Mouse (Mus musculus): Measurements from ENCODE around the gene Abraxas2. TPM values are rescaled to one million over a fixed set of nuclear protein-coding genes. Genes with fewer than 3 reads are reported as not detected.

Gene Abraxas2
- polyA plus RNA-seq (2016; fragmentation: Nextera tagmentation; extraction: Ambion mirVana) = 26.6 and 27.8 TPM in 2 replicates

- Histone ChIP-seq H3K27ac (ENCODE audit: poor library complexity, severe bottlenecking) (peak within 1 kb of the TSS; percentile 87), H3K9me3 (replicated peaks) (no peaks in the 10 kb centered on the region), H3K36me3 (no peaks in the 10 kb centered on the region), H3K4me2 (peak within 1 kb of the TSS; percentile 85), H3K9ac (peak within 1 kb of the TSS; percentile 96), H3K4me3 (peak within 1 kb of the TSS; percentile 98), H3K27me3 (replicated peaks) (no peaks in the 10 kb centered on the region), H3K4me1 (replicated peaks) (peaks cover 8% of the 10 kb centered on the region)
- peak; percentile 94 for ATAC-seq (ENCODE audit: insufficient number of reproducible peaks, low FRiP score)
- WGBS = under 1% methylated on average over 53 of the region's 53 CpGs
Measured at GRCm38 (mm10) chr7:132859042-132859958, at the start of gene Abraxas2. Gene Abraxas2, plus strand, starts transcription at chr7:132859225.

- Histone ChIP-seq H3K9ac (no peak overlapping the region), H3K9me3 (replicated peaks) (no peaks in the 10 kb centered on the region), H3K36me3 (no peaks in the 10 kb centered on the region), H3K4me1 (replicated peaks) (peaks cover 72% of the 10 kb centered on the region), H3K4me2 (0 out of 2 replicates have a peak overlapping the region, but pooled peaks have one; percentile 57), H3K4me3 (no peak overlapping the region), H3K27me3 (replicated peaks) (no peaks in the 10 kb centered on the region), H3K27ac (ENCODE audit: poor library complexity, severe bottlenecking) (no peak overlapping the region)
- WGBS = 52% methylated on average over 6 of the region's 6 CpGs
- ATAC-seq (ENCODE audit: insufficient number of reproducible peaks, low FRiP score) = no peak
Measured at GRCm38 (mm10) chr7:132809721-132810120, 49.3 kb upstream of the Abraxas2 start.

- WGBS = 27% methylated on average over 6 of the region's 6 CpGs
- peak overlapping the region; percentile 60 for H3K9ac ChIP-seq
Measured at GRCm38 (mm10) chr7:132810368-132810767, 48.7 kb upstream of the Abraxas2 start.

GRCm38 (mm10) chr7:132810879-132811278 lies 48.1 kb upstream of the Abraxas2 start:
- WGBS = 82% methylated on average over 1 of the region's 1 CpGs
- H3K27me3 ChIP-seq (replicated peaks) = no peaks in the 10 kb centered on the region
- no peaks in the 10 kb centered on the region for H3K9me3 ChIP-seq (replicated peaks)
- H3K4me1 ChIP-seq (replicated peaks) = peaks cover 64% of the 10 kb centered on the region
- H3K4me2 ChIP-seq = 0 out of 2 replicates have a peak overlapping the region, but pooled peaks have one; percentile 78
- no peak overlapping the region for H3K4me3 ChIP-seq
- H3K9ac ChIP-seq = no peak overlapping the region
- H3K36me3 ChIP-seq = no peaks in the 10 kb centered on the region
- no peak overlapping the region for H3K27ac ChIP-seq (ENCODE audit: poor library complexity, severe bottlenecking)
- peak; percentile 16; the same call in 1 of the 2 replicates for ATAC-seq (ENCODE audit: insufficient number of reproducible peaks, low FRiP score)

More at GRCm38 (mm10) chr7:132810368-132810767, 48.7 kb upstream of the Abraxas2 start:
- H3K4me1 ChIP-seq (replicated peaks) = peaks cover 68% of the 10 kb centered on the region
- ATAC-seq (ENCODE audit: insufficient number of reproducible peaks, low FRiP score) = no peak
- no peak overlapping the region for H3K27ac ChIP-seq (ENCODE audit: poor library complexity, severe bottlenecking)
- H3K4me2 ChIP-seq = 0 out of 2 replicates have a peak overlapping the region, but pooled peaks have one; percentile 17
- H3K36me3 ChIP-seq = no peaks in the 10 kb centered on the region
- no peaks in the 10 kb centered on the region for H3K27me3 ChIP-seq (replicated peaks)
- no peak overlapping the region for H3K4me3 ChIP-seq
- no peaks in the 10 kb centered on the region for H3K9me3 ChIP-seq (replicated peaks)

GRCm38 (mm10) chr7:132811716-132812618 lies 47.1 kb upstream of the Abraxas2 start:
- Histone ChIP-seq H3K27me3 (replicated peaks) (no peaks in the 10 kb centered on the region), H3K36me3 (no peaks in the 10 kb centered on the region), H3K4me3 (peak overlapping the region; percentile 73), H3K4me1 (replicated peaks) (peaks cover 53% of the 10 kb centered on the region), H3K9me3 (replicated peaks) (no peaks in the 10 kb centered on the region), H3K4me2 (peak overlapping the region; percentile 78), H3K27ac (ENCODE audit: poor library complexity, severe bottlenecking) (peak overlapping the region; percentile 91), H3K9ac (peak overlapping the region; percentile 86)
- no peak for ATAC-seq (ENCODE audit: insufficient number of reproducible peaks, low FRiP score)
- WGBS = 11% methylated on average over 23 of the region's 23 CpGs

- under 1% methylated on average over 59 of the region's 59 CpGs for WGBS
Measured at GRCm38 (mm10) chr7:132812619-132813415, 46.2 kb upstream of the Abraxas2 start.

GRCm38 (mm10) chr7:132813416-132814088 lies 45.5 kb upstream of the Abraxas2 start, which contains the start of gene Fam53b:
Gene Fam53b, minus strand, starts transcription at chr7:132813886.
- H3K27me3 ChIP-seq (replicated peaks) = no peaks in the 10 kb centered on the region
- H3K4me2 ChIP-seq = peak within 1 kb of the TSS; percentile 78
- H3K9ac ChIP-seq = peak within 1 kb of the TSS; percentile 86
- ATAC-seq (ENCODE audit: insufficient number of reproducible peaks, low FRiP score) = peak; percentile 65
- H3K4me1 ChIP-seq (replicated peaks) = peaks cover 38% of the 10 kb centered on the region
- WGBS = under 1% methylated on average over 83 of the region's 85 CpGs
- H3K9me3 ChIP-seq (replicated peaks) = no peaks in the 10 kb centered on the region
- peak within 1 kb of the TSS; percentile 73 for H3K4me3 ChIP-seq
- peak within 1 kb of the TSS; percentile 91 for H3K27ac ChIP-seq (ENCODE audit: poor library complexity, severe bottlenecking)
- H3K36me3 ChIP-seq = no peaks in the 10 kb centered on the region

More at GRCm38 (mm10) chr7:132812619-132813415, 46.2 kb upstream of the Abraxas2 start:
- ATAC-seq (ENCODE audit: insufficient number of reproducible peaks, low FRiP score) = peak; percentile 59
- H3K4me3 ChIP-seq = peak overlapping the region; percentile 73
- H3K9me3 ChIP-seq (replicated peaks) = no peaks in the 10 kb centered on the region
- H3K9ac ChIP-seq = peak overlapping the region; percentile 86
- H3K4me2 ChIP-seq = peak overlapping the region; percentile 78
- peak overlapping the region; percentile 91 for H3K27ac ChIP-seq (ENCODE audit: poor library complexity, severe bottlenecking)
- H3K36me3 ChIP-seq = no peaks in the 10 kb centered on the region
- no peaks in the 10 kb centered on the region for H3K27me3 ChIP-seq (replicated peaks)
- H3K4me1 ChIP-seq (replicated peaks) = peaks cover 45% of the 10 kb centered on the region

- H3K9me3 ChIP-seq (replicated peaks) = no peaks in the 10 kb centered on the region
- ATAC-seq (ENCODE audit: insufficient number of reproducible peaks, low FRiP score) = no peak
- no peaks in the 10 kb centered on the region for H3K36me3 ChIP-seq
- H3K27me3 ChIP-seq (replicated peaks) = no peaks in the 10 kb centered on the region
- peak overlapping the region; percentile 78 for H3K4me2 ChIP-seq
- peaks cover 33% of the 10 kb centered on the region for H3K4me1 ChIP-seq (replicated peaks)
- peak overlapping the region; percentile 86 for H3K9ac ChIP-seq
- H3K27ac ChIP-seq (ENCODE audit: poor library complexity, severe bottlenecking) = peak overlapping the region; percentile 91
- WGBS = under 1% methylated on average over 7 of the region's 7 CpGs
- H3K4me3 ChIP-seq = peak overlapping the region; percentile 73
Measured at GRCm38 (mm10) chr7:132814089-132814450, 45.0 kb upstream of the Abraxas2 start.

- ATAC-seq (ENCODE audit: insufficient number of reproducible peaks, low FRiP score) = no peak
- Histone ChIP-seq H3K9ac (no peak overlapping the region), H3K4me1 (replicated peaks) (peaks cover 22% of the 10 kb centered on the region), H3K4me3 (no peak overlapping the region), H3K4me2 (no peak overlapping the region), H3K36me3 (peaks cover 1% of the 10 kb centered on the region; the same call in 1 of the 2 replicates), H3K9me3 (replicated peaks) (no peaks in the 10 kb centered on the region), H3K27me3 (replicated peaks) (no peaks in the 10 kb centered on the region), H3K27ac (ENCODE audit: poor library complexity, severe bottlenecking) (no peak overlapping the region)
- WGBS = 80% methylated on average over 5 of the region's 5 CpGs
Measured at GRCm38 (mm10) chr7:132815081-132815480, 43.9 kb upstream of the Abraxas2 start.

GRCm38 (mm10) chr7:132816528-132816927 lies 42.5 kb upstream of the Abraxas2 start:
- H3K27ac ChIP-seq (ENCODE audit: poor library complexity, severe bottlenecking) = no peak overlapping the region
- WGBS = 85% methylated on average over 2 of the region's 2 CpGs
- no peak overlapping the region for H3K9ac ChIP-seq
- no peaks in the 10 kb centered on the region for H3K9me3 ChIP-seq (replicated peaks)
- H3K4me2 ChIP-seq = no peak overlapping the region
- no peaks in the 10 kb centered on the region for H3K27me3 ChIP-seq (replicated peaks)
- H3K4me1 ChIP-seq (replicated peaks) = peaks cover 8% of the 10 kb centered on the region
- H3K36me3 ChIP-seq = peaks cover 9% of the 10 kb centered on the region; the same call in 1 of the 2 replicates
- ATAC-seq (ENCODE audit: insufficient number of reproducible peaks, low FRiP score) = no peak
- H3K4me3 ChIP-seq = no peak overlapping the region
